Mouse (Mus musculus) CD8-positive naive resting alpha-beta T cell, adult 2 months (primary cell): ENCODE data around the gene Tob1.

ENCODE experiments used
- DNase-seq, 2 experiments: peaks; one replicate each; pipeline ENCODE4 v3.0.0; 2022; ENCODE audit warnings: low read depth in 2 of 2, low spot score in 2 of 2

The Tob1 gene

DNA sequence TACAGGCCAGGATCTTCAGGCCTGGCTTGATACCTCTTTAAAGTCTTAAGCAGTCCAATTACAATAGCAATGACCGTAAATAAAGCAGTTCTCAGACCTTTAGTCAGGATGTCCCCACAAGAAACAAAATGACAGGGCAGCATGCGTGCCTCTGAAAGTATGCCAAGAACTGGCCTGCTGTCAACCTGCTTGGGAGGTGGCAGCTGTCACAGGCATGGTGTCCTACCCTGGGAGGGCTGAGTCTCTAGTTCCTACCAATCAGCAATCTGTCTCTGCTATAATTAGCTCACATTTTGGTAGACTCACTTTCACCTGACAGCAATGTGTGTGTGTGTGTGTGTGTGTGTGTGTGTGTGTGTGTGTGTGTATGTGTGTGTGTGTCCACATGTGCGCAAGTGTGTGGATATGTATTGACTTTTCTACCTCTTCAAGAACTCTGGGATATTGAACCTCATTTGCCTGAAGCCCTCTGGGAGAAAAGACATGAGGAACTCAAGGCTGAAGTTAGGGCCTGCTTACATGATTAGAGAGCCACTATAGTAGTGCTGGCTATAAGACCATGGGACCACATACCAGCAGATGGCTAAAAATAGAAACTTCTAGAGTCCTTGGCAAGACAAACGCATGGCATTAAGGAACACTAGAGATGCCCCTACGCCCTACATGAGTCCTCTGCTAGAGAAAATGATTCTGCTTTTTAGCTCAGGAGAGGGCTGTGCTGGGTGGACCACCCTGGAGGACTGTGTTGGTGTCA is 18.1 kb downstream of the Tob1 start:
- DNase-seq, result no peak

DNA sequence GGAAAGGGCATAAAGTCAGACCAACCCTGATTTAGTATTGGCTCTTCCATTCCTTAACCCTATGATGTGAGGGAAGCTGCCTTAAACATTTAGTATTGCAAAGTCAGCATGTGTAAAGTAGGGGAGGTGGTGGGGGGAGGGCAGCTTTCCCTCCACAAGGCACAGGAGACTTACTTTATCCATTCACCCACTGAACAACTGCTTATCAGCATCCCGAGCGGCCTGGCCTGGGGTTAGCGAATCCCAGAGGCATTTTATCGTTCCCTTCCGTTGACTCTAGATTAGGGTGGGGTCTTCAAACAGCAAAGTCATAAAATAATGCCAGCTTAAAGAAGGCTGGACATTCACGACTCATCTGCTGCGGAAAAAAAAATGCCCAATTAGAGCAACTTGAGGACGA is 19.0 kb downstream of the Tob1 start:
- no peak for DNase-seq

DNA sequence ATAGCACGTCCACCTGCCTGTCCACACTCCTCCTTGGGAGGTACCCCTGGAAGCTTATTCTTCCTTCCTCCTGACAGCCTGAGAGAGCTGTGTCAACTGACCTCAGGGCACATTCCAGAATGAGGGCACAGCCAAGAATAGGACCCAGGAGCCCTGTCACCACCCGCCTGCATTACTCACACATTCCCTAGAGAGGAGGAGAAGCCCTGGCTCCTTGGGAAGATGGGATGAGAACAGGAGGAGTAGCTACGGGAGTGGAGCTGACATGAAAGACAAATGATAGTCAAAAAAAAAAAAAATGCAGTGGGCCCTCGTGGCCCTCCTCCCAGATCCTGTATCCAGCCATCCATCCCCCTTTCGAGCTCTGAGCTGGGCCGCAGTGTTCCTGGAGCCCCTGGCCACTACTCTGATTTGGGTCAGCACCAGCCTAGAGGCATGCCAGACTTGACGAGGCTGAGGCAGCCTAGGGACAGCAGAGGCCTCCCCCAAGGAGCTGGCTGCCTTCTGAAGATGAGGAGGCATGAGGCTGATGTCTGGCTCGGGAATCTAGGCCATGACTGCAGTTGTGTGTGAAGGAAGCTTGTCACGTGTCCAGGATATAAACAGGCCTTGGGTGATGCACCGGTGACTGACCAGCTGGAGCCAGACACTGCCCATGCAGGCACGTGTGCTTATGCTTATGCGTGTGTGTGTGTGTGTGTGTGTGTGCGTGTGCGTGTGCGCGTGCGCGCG is 20.7 kb downstream of the Tob1 start:
- no peak for DNase-seq

- DNase-seq, result no peak
These were observed 22.2 kb downstream of the Tob1 start for GRCm38 (mm10) chr11:94233405-94233804.

GRCm38 (mm10) chr11:94234380-94234779 is 23.1 kb downstream of the Tob1 start:
- DNase-seq, result no peak

GRCm38 (mm10) chr11:94234857-94235256 is 23.6 kb downstream of the Tob1 start:
- no peak for DNase-seq

DNA sequence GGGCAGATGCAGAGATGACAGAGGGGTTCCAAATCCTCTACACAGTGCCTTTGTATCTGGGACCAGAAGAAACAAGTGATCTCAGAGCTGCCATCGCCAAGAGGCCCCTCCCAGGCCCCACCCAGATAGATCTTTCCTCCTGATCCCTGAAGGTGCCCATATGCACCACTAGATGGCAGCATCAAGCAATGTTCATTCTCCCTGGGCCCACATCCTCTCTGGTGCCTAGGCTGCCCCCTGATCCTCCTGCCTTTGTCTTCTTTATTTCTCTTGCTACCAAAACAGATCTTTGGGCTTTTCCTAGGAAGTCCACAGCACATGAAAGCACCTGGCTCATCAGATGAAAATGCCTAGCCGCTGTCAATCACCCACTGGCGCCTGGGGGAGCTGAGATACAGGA is 24.8 kb downstream of the Tob1 start:
- DNase-seq, result peak; percentile 60 to 68

- DNase-seq, result no peak
These were observed 27.5 kb downstream of the Tob1 start for GRCm38 (mm10) chr11:94238786-94239185.

DNA sequence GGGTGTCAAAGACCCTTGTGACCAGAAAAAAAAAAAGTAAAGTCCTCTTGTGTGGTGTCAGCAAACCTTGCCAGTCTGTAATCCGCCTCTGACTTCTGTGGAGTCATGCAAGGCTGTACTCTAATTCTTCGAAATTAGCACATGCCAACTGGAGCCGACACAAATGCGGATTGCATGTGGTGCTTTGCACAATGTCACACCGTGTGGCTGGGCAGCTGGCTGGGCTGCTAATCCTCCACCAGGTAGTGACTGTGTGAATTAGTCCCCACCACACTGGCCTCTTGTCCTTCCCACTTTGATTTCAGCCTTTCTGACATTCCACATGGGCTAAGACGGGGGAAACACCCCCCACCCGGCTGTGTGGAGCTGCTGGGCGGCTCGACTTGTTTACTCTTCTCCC is 28.5 kb downstream of the Tob1 start:
- DNase-seq, result no peak

DNA sequence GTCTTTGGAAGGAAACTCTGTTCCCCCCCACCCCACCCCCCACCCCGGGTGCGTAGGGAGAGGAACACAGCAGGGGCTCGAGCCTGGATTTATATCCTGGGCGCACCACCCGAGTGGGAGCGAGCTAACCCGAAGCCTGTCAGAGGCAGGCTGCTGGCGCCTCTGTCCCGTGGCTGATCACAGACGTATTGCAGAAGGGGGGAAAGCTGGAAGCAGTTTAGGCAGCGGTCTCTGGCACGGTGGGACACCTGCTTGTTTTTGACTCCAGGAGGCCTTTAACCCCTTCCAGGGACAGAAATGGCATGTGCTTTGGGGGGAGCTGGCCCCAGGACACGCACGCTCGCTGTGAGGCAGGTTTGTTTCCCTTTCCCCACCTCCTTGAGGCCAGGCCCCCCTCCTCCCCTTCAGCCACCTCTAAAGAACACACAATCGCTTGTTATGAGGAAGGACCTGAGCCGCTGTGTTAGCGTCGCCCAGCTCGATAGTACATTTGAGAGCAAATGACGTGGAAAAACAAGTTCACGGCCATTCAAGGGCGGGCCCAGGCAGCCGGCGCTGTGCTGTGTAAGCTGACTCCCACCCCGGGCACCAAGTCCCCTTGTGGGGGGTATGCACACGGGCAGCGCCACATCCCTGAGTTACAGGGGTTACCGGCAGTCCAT is 31.6 kb downstream of the Tob1 start:
- peak in 1 of 2 experiments; percentile 9 for DNase-seq

- DNase-seq, result no peak
These were observed 32.3 kb downstream of the Tob1 start for GRCm38 (mm10) chr11:94243422-94244180.

- no peak for DNase-seq
These were observed 33.1 kb downstream of the Tob1 start for GRCm38 (mm10) chr11:94244385-94244784.

GRCm38 (mm10) chr11:94245955-94246788 is 34.9 kb downstream of the Tob1 start, which contains the start of gene Wfikkn2:
TSS of gene Wfikkn2 (minus strand) at chr11:94246005.
- no peak for DNase-seq

GRCm38 (mm10) chr11:94246789-94247061 is 35.5 kb downstream of the Tob1 start:
- DNase-seq, result no peak

DNA sequence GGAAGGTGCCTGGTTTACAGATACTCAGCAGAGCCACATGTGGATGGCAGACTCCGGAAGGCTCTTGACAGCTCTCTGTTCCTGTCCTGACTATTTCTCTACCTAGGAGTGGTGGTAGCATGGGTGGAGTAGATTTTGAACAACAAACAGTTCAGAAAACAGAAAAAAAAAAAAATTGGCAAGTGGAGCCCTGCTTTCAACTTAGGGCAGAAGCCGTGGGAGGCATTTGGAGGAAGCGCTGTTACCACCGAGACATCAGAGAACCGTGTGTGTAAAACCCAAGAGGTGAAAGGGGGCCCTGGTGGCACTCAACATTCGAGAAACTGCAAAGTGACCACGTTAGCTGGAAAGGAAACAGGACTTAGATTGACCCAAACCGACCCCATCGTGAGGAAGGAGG is 41.9 kb downstream of the Tob1 start:
- DNase-seq, result no peak

GRCm38 (mm10) chr11:94253691-94254090 is 42.4 kb downstream of the Tob1 start:
- no peak for DNase-seq

GRCm38 (mm10) chr11:94255733-94256132 is 44.5 kb downstream of the Tob1 start:
- DNase-seq, result no peak

DNA sequence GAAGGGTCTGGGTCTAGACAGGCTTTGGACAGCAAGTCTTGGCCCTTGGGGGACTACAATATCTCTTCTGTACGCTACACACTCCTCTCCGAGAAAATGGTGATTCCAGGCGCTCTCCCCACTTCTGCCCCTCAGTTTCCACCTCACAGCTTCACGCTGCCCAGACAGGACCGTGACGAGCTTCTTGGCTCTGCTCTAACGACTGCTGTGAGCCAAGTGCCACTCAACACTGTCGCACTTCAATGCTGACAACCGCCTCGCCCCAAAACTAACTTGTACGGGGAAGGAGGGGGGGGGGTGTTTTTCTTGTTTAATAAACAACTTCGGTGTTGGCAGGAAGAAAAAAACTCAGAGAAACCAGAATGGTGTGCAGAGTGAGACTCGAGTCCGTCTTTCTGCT is 46.7 kb downstream of the Tob1 start:
- DNase-seq, result no peak

GRCm38 (mm10) chr11:94259814-94260213 is 48.6 kb downstream of the Tob1 start:
- no peak for DNase-seq

DNA sequence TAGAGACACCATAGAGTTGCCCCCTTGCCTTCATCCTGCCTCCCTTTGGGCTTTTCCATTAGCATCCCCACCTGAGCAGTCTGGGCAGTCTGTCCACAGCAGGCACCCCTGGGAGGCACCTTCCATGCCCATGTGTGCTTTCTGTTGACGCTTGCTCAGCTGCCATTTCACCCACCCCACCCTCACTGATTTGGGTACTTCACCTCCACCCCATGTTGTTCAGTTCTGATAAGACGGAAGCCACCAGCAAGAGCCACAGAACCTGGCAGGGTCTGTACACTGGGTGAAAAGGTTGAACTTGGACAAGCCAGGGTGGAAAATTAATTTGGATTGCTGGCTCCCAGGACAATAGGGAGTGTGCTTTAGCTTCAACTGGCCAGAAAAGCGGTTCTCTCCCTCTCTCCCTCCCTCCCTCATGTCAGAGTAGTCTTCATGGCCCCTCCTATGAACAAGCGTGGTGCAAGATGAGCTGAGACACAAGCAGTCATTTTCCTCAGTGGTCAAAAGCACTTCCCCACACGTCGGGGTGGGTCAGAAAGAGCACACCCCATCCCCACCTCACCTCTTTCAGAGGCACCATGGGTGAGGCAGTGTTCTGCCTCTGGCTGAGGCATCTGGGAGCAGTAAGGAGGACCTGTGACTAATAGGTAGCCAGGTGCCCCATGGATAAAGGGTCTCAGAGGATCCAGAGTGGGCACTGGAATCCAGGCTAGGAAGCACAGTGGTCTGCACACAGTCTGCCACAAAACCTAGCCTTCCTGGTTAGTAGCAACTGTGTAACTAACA is 50.5 kb downstream of the Tob1 start:
- no peak for DNase-seq
